Mouse (Mus musculus): ENCODE results near the gene Pfn3.

DNA sequence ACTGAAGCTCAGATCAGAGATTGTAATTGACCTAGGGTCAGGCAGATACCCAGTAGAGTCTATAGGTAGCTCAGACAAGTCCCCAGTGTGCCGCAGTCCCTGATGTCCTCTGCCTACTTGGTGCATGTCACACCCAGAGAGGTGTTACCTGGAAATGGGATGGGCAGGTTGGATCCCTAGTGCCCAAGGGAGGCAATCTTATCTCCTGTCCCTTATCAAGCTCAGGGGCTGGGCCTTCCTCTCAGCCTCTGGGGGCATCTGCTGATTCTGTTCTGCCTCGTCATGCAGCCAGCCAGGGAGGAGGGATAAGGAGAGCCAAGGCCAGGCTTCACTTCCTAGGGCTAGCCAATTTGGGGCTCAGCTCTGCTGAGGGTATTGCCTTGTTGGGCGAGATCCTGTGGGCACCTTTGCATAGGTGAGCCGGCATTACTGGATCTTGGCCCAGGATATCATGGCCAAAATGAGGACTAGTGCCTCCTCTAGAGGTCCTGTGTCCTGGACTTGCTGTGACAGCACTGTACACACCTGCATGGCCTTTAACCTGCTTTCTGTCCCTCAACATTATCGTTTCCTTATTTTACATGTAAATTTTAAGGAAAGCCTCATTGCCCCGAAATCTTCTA lies 31.6 kb upstream of the Pfn3 start:
- TF ChIP-seq POLR2A (IDR thresholded peaks at IDR 0.05; ENCODE audit: borderline replicate concordance, low read depth, low read length) (no peak), CTCF (IDR thresholded peaks at IDR 0.05; ENCODE audit: low read depth, low read length) (no peak)

Measured in bone marrow macrophage, adult 2 months (primary cell).